Mouse (Mus musculus): ENCODE data around the gene Amy2a3. TPM values are rescaled to one million over a fixed set of nuclear protein-coding genes. Genes with fewer than 3 reads are reported as not detected.

Gene Amy2a3
- polyA plus RNA-seq (2014; fragmentation: Illumina TruSeq; extraction: RNeasy Lipid Tissue Mini Kit (QIAGEN cat#74804); ENCODE audit: low read depth, low replicate concordance): not detected

DNA sequence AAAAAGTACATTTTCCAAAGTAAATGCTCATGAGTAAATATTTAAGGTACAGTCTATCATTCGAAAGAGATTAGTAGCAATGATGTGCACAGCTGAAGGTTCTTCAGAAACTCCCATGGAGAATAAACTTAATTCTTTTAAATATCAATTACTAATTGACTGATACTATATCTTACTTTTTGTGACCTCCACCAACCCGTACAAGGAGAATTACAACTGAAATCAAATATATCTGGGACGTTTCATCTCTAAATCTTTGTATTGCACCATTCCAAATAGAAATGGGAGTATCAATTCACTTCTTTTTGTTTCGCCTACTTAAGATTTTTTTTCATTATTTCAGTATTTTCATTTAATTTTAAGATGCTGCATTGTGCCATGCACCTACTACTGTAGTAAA, at the start of gene Amy2a3:
Amy2a3 (minus strand) TSS at position 101 of the 400 bp plus-strand sequence.

DNA sequence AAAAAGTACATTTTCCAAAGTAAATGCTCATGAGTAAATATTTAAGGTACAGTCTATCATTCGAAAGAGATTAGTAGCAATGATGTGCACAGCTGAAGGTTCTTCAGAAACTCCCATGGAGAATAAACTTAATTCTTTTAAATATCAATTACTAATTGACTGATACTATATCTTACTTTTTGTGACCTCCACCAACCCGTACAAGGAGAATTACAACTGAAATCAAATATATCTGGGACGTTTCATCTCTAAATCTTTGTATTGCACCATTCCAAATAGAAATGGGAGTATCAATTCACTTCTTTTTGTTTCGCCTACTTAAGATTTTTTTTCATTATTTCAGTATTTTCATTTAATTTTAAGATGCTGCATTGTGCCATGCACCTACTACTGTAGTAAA, 32.7 kb upstream of the Amy2a3 start, which contains the start of gene Amy2a2:
Amy2a2 (minus strand) TSS at position 101 of the 400 bp plus-strand sequence.

DNA sequence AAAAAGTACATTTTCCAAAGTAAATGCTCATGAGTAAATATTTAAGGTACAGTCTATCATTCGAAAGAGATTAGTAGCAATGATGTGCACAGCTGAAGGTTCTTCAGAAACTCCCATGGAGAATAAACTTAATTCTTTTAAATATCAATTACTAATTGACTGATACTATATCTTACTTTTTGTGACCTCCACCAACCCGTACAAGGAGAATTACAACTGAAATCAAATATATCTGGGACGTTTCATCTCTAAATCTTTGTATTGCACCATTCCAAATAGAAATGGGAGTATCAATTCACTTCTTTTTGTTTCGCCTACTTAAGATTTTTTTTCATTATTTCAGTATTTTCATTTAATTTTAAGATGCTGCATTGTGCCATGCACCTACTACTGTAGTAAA, 32.5 kb downstream of the Amy2a3 start, which contains the start of gene Amy2a4:
Amy2a4 (minus strand) TSS at position 101 of the 400 bp plus-strand sequence.

Other genes starting within 250 kb of the Amy2a3 start
- 2.5 TPM for gene Amy2a5, start 65.2 kb downstream of the Amy2a3 start, polyA plus RNA-seq (2014; fragmentation: Illumina TruSeq; extraction: RNeasy Lipid Tissue Mini Kit (QIAGEN cat#74804); ENCODE audit: low read depth, low replicate concordance)
- not detected for gene Amy2a4, start 32.6 kb downstream of the Amy2a3 start, polyA plus RNA-seq (2014; fragmentation: Illumina TruSeq; extraction: RNeasy Lipid Tissue Mini Kit (QIAGEN cat#74804); ENCODE audit: low read depth, low replicate concordance)
- gene Amy2a2, start 32.6 kb upstream of the Amy2a3 start, polyA plus RNA-seq (2014; fragmentation: Illumina TruSeq; extraction: RNeasy Lipid Tissue Mini Kit (QIAGEN cat#74804); ENCODE audit: low read depth, low replicate concordance): not detected
- gene Amy2a1, start 208.4 kb upstream of the Amy2a3 start, polyA plus RNA-seq (2014; fragmentation: Illumina TruSeq; extraction: RNeasy Lipid Tissue Mini Kit (QIAGEN cat#74804); ENCODE audit: low read depth, low replicate concordance): not detected

Measured in testis, adult 10 weeks (tissue).